Mouse (Mus musculus) testis, adult 2 months (tissue): ENCODE results near the gene Sox21. TPM values are rescaled to one million over a fixed set of nuclear protein-coding genes. Genes with fewer than 3 reads are reported as not detected.

Experiments
- H3K27ac ChIP-seq: fragments of 200-500 bp; 2 replicates; pipeline ENCODE4 v1.5.1; 2012; ENCODE audit warnings: low read depth, low read length; ENCODE audit not compliant: control insufficient read depth, insufficient read depth
- H3K27me3 ChIP-seq: fragments of 200-500 bp; 2 replicates; pipeline ENCODE4 v1.6.1; 2012; ENCODE audit warnings: mild to moderate bottlenecking, low read length, moderate library complexity; ENCODE audit not compliant: control insufficient read depth, insufficient read depth
- H3K36me3 ChIP-seq: fragments of 200-500 bp; 2 replicates; pipeline ENCODE4 v1.6.1; 2012; ENCODE audit warnings: mild to moderate bottlenecking, low read length; ENCODE audit not compliant: control insufficient read depth, insufficient read depth
- H3K4me1 ChIP-seq: fragments of 200-500 bp; 2 replicates; pipeline ENCODE4 v1.6.1; 2012; ENCODE audit warnings: low read length; ENCODE audit not compliant: control insufficient read depth, insufficient read depth
- H3K4me3 ChIP-seq: fragments of 200-500 bp; 2 replicates; pipeline ENCODE4 v1.5.1; 2012; ENCODE audit warnings: low read depth, mild to moderate bottlenecking, low read length, moderate library complexity, mixed read lengths; ENCODE audit not compliant: control insufficient read depth
- CTCF ChIP-seq: fragments of 200-500 bp; IDR thresholded peaks from 2 replicates; pipeline ENCODE4 v1.5.1; 2012; ENCODE audit warnings: low read depth, mild to moderate bottlenecking, inconsistent platforms, low read length, moderate library complexity; ENCODE audit not compliant: control insufficient read depth, insufficient read depth, insufficient replicate concordance
- POLR2A ChIP-seq: fragments of 200-500 bp; IDR thresholded peaks from 2 replicates; pipeline ENCODE4 v1.6.1; 2012; ENCODE audit warnings: low read depth, mild to moderate bottlenecking, inconsistent platforms, low read length, moderate library complexity; ENCODE audit not compliant: control insufficient read depth
- polyA plus RNA-seq: library from polyadenylated mRNA; depleted of rRNA; stranded (reverse); fragments of >200 nt; gene quantifications from 2 replicates; pipeline ENCODE4 v1.2.3, GENCODE M21; 2012

The Sox21 gene
- polyA plus RNA-seq, 1 experiment = not detected

GRCm38 (mm10) chr14:118266660-118267059 is 29.8 kb upstream of the Sox21 start, which contains the start of gene Gm9376:
TSS of gene Gm9376 (plus strand) at chr14:118266960.
- H3K27me3 ChIP-seq = no peaks in the 10 kb centered on the region
- H3K27ac ChIP-seq = no peak within 1 kb of the TSS
- TF ChIP-seq CTCF (no peak), POLR2A (no peak)
- no peak within 1 kb of the TSS for H3K4me3 ChIP-seq
- H3K36me3 ChIP-seq = no peaks in the 10 kb centered on the region
- peaks cover 4% of the 10 kb centered on the region; the same call in 1 of the 2 replicates for H3K4me1 ChIP-seq

- Histone ChIP-seq H3K27me3 (no peaks in the 10 kb centered on the region), H3K4me3 (no peak overlapping the region), H3K36me3 (no peaks in the 10 kb centered on the region), H3K4me1 (no peaks in the 10 kb centered on the region), H3K27ac (no peak overlapping the region)
- no peak for TF ChIP-seq CTCF
- no peak for TF ChIP-seq POLR2A
Measured at GRCm38 (mm10) chr14:118253381-118253780, 16.6 kb upstream of the Sox21 start.

GRCm38 (mm10) chr14:118241416-118241815 is 4.6 kb upstream of the Sox21 start:
- H3K4me3 ChIP-seq = no peak overlapping the region
- TF ChIP-seq CTCF (no peak), POLR2A (no peak)
- no peak overlapping the region for H3K27ac ChIP-seq
- no peaks in the 10 kb centered on the region for H3K36me3 ChIP-seq
- H3K4me1 ChIP-seq = peaks cover 14% of the 10 kb centered on the region
- H3K27me3 ChIP-seq = peaks cover 2% of the 10 kb centered on the region

GRCm38 (mm10) chr14:118239351-118239750 is 2.5 kb upstream of the Sox21 start:
- H3K36me3 ChIP-seq = no peaks in the 10 kb centered on the region
- no peak for TF ChIP-seq POLR2A
- TF ChIP-seq CTCF = no peak
- H3K4me3 ChIP-seq = no peak overlapping the region; the same call in 1 of the 2 replicates
- peaks cover 18% of the 10 kb centered on the region for H3K27me3 ChIP-seq
- H3K27ac ChIP-seq = no peak overlapping the region
- H3K4me1 ChIP-seq = peaks cover 30% of the 10 kb centered on the region

GRCm38 (mm10) chr14:118237786-118238185 is 956 bp upstream of the Sox21 start:
- no peak for TF ChIP-seq POLR2A
- Histone ChIP-seq H3K27me3 (peaks cover 19% of the 10 kb centered on the region), H3K36me3 (no peaks in the 10 kb centered on the region), H3K4me3 (no peak overlapping the region), H3K4me1 (peaks cover 32% of the 10 kb centered on the region), H3K27ac (no peak overlapping the region)

- Histone ChIP-seq H3K27ac (no peak overlapping the region), H3K4me3 (peak overlapping the region; percentile 3; the same call in 1 of the 2 replicates), H3K4me1 (peaks cover 32% of the 10 kb centered on the region), H3K27me3 (peaks cover 26% of the 10 kb centered on the region), H3K36me3 (no peaks in the 10 kb centered on the region)
- TF ChIP-seq POLR2A (no peak), CTCF (no peak)
Measured at GRCm38 (mm10) chr14:118235973-118236885, 601 bp downstream of the Sox21 start.

GRCm38 (mm10) chr14:118235361-118235972 is 1.4 kb downstream of the Sox21 start:
- Histone ChIP-seq H3K27me3 (peaks cover 28% of the 10 kb centered on the region), H3K36me3 (no peaks in the 10 kb centered on the region), H3K4me3 (peak overlapping the region; percentile 50), H3K27ac (no peak overlapping the region), H3K4me1 (peaks cover 30% of the 10 kb centered on the region)
- TF ChIP-seq CTCF = no peak
- TF ChIP-seq POLR2A = no peak
